Mouse (Mus musculus) liver, adult (tissue): Measurements from ENCODE around the gene Mcm2.

Experiments
- GATA4 ChIP-seq: IDR thresholded peaks from 2 replicates; pipeline ENCODE4 v1.6.1; 2014; ENCODE audit warnings: mild to moderate bottlenecking, low read length; ENCODE audit not compliant: insufficient replicate concordance

Mcm2 gene

GRCm38 (mm10) chr6:88898534-88899048 lies at the start of gene Mcm2:
Mcm2 (minus strand) TSS chr6:88898780.
- TF ChIP-seq GATA4 = no peak

DNA sequence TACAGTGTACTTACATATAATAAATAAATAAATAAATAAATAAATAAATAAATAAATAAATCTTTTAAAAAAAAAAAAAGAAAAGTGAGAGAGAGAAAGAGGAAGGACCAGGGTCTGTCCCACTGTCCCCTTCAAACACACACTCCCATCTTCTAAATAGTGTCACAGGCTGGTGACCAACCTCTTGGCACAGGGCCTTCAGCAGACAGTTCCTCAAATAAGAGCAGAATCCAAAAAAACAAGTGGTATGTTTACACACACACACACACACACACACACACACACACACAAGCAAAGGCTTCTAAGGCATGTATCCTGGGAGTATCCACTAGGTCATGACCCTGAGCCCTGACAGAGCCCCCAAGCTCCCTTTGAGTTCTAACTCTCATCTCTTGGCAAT lies 49.2 kb upstream of the Mcm2 start:
- TF ChIP-seq GATA4 = no peak

GRCm38 (mm10) chr6:88946442-88946841 lies 47.9 kb upstream of the Mcm2 start:
- TF ChIP-seq GATA4 = peak; percentile 99

DNA sequence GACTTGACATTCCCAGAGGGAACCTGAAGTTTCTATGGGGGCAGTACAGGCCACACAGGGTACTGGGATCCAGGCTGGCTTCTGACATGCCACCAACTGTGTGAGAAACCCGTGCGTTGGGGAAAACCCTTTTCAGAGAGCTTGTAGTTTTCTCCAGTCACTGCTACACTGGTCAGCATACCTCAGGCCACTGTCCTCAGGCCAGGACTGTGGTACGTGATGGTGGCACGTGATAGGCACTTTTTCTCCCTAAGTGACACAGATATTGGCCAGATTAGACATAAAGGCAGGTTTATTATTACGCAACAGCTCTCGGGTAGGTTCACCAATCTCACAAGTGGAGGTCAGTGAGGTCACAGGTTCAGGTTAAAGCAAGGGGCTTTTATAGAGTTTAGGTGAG lies 45.1 kb upstream of the Mcm2 start:
- TF ChIP-seq GATA4 = no peak

DNA sequence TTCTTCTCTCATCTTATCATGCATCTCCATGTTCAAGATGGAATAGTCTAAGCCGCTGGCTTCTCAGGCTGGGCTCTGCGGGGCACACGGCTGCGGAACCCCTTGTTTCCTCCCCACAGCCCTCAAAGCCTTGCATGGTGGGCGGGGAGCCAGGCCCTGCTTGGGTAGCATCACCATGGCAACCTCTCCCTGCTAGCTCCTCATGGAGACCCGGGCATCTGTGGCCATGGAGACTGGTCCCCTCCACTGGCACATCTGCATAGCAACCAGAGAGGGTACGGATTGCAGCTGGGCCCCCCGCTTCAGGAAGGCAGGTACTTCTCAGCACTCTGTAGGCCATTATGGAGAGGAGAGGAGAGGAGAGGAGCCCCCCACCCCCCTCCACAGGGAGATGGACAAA lies 44.0 kb upstream of the Mcm2 start:
- TF ChIP-seq GATA4 = no peak

- no peak for TF ChIP-seq GATA4
Observed at GRCm38 (mm10) chr6:88941628-88942027, 43.0 kb upstream of the Mcm2 start.

GRCm38 (mm10) chr6:88940090-88940916 lies 41.7 kb upstream of the Mcm2 start:
- TF ChIP-seq GATA4 = no peak

- TF ChIP-seq GATA4 = no peak
Observed at GRCm38 (mm10) chr6:88939281-88940089, 40.9 kb upstream of the Mcm2 start.

GRCm38 (mm10) chr6:88938664-88939055 lies 40.1 kb upstream of the Mcm2 start:
- TF ChIP-seq GATA4 = no peak

GRCm38 (mm10) chr6:88937971-88938663 lies 39.5 kb upstream of the Mcm2 start:
- no peak for TF ChIP-seq GATA4

- TF ChIP-seq GATA4 = no peak
Observed at GRCm38 (mm10) chr6:88937214-88937549, 38.6 kb upstream of the Mcm2 start.

DNA sequence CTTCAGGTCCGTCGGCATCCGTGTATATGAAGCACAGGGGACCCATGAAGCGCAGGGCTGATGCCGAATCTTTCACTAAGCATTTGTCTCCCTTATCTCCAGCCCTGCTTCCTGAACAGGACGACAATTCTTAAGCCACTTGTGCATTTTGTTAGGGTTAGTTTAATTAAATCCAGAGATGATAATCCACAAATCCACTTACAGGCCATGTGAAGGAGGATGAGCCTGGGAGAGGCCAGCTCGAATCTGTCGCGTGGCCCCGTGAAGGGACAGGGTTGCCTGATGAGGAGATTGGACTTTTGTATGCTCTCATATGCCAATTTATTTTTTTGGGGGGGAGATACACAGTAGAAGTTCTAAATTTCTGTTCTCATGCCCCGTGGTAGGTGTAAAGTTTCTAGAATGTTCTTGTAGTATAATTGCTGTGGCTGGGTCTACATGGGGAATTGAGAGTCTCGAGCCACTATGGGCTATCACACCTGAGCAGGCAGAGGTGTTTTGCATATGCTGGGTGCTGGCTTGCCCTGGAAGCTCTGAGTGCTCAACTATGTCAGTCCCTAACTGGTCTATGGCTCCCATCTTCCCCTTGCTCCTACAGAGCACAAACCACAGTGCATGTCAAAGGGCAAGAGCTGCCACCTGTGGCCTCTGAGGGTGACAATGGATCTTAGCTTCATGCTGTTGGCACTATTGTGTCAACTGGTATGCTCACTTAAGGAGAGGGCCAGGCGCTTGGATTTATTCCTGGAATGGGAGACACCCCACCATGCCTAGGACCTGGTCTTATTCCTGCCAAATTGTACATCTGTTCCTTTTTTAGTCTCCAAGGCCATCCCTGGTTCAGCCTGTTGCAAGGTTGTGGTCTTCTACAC lies 38.0 kb upstream of the Mcm2 start:
- no peak for TF ChIP-seq GATA4

DNA sequence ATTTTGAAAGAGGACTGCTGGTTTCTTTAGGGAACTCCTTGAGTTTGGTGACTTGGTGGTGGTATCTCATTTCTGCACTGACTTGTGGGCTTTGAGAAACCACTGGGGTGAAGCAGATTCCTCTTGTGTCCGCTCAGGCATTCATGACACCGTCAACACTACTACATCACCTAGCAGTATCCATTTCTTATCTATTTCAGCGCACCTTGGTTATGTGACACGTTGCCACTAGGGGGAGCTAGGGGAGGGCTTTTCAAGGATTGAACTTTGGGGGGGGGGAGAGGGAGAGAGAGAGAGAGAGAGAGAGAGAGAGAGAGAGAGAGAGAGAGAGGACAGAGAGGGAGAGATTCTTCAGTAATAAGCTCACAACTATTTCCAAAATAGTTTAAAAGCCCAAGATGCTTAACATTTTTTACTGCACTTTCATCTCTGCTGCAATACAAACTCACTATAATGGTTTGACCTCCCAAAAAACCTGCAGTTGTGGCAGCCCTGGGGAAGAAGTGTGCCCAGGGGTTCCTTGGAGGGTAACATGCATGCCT lies 37.2 kb upstream of the Mcm2 start:
- TF ChIP-seq GATA4 = no peak

DNA sequence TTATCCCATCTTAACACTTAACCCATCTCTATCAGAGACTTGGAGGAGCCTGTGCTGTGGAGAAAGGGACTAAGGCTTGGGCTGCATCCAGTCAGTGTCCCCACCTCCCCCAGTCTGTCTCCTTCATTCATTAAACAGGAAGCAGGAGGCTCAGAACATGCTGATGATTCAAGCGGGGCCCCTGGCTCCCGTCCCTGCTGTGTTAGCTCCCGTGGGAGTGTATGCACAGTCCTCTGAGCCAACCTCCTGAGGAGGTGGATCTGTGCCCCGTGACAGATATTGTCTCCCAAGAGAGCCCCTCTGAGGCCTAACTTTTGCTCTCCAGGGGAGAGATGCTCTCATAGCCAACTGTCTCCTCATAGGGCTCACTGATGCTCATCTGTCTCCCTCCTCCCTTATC lies 36.2 kb upstream of the Mcm2 start:
- TF ChIP-seq GATA4 = no peak
